Mouse (Mus musculus) urinary bladder, postnatal 10 days (tissue): ENCODE data around the gene Skor1.

Source experiments
- DNase-seq: peaks from one replicate; pipeline ENCODE4 v3.0.0; 2022; ENCODE audit warnings: low spot score

Gene Skor1

GRCm38 (mm10) chr9:63149372-63149766 is 608 bp upstream of the Skor1 start:
- no peak for DNase-seq

- no peak for DNase-seq
Measured at GRCm38 (mm10) chr9:63147786-63148409, 863 bp downstream of the Skor1 start.

- DNase-seq: no peak
Measured at GRCm38 (mm10) chr9:63147296-63147695, 1.5 kb downstream of the Skor1 start.

- DNase-seq: no peak
Measured at GRCm38 (mm10) chr9:63146856-63147274, 1.9 kb downstream of the Skor1 start.

GRCm38 (mm10) chr9:63146126-63146855 is 2.5 kb downstream of the Skor1 start:
- DNase-seq: no peak

GRCm38 (mm10) chr9:63145249-63146125 is 3.3 kb downstream of the Skor1 start:
- no peak for DNase-seq

GRCm38 (mm10) chr9:63144502-63145248 is 4.1 kb downstream of the Skor1 start:
- DNase-seq: no peak

- no peak for DNase-seq
Measured at GRCm38 (mm10) chr9:63143641-63144501, 4.9 kb downstream of the Skor1 start.

- no peak for DNase-seq
Measured at GRCm38 (mm10) chr9:63143227-63143626, 5.5 kb downstream of the Skor1 start.

GRCm38 (mm10) chr9:63142335-63143036 is 6.3 kb downstream of the Skor1 start:
- no peak for DNase-seq

- DNase-seq: no peak
Measured at GRCm38 (mm10) chr9:63141641-63142334, 7.0 kb downstream of the Skor1 start.

GRCm38 (mm10) chr9:63140211-63140610 is 8.6 kb downstream of the Skor1 start:
- no peak for DNase-seq

- DNase-seq: no peak
Measured at GRCm38 (mm10) chr9:63139661-63140060, 9.1 kb downstream of the Skor1 start.

- no peak for DNase-seq
Measured at GRCm38 (mm10) chr9:63138481-63138967, 10.2 kb downstream of the Skor1 start.

- no peak for DNase-seq
Measured at GRCm38 (mm10) chr9:63137615-63137915, 11.2 kb downstream of the Skor1 start.

GRCm38 (mm10) chr9:63136756-63137614 is 11.8 kb downstream of the Skor1 start:
- DNase-seq: no peak

GRCm38 (mm10) chr9:63136241-63136640 is 12.5 kb downstream of the Skor1 start:
- no peak for DNase-seq

GRCm38 (mm10) chr9:63135801-63136200 is 13.0 kb downstream of the Skor1 start:
- no peak for DNase-seq

GRCm38 (mm10) chr9:63135356-63135755 is 13.4 kb downstream of the Skor1 start:
- no peak for DNase-seq
